Mouse (Mus musculus): ENCODE measurements around the gene Igf2r. TPM values are rescaled to one million over a fixed set of nuclear protein-coding genes. Genes with fewer than 3 reads are reported as not detected.

Igf2r gene
- total and polyA plus RNA-seq, 3 experiments: 20.3 to 75.5 (median 74.3) TPM

DNA sequence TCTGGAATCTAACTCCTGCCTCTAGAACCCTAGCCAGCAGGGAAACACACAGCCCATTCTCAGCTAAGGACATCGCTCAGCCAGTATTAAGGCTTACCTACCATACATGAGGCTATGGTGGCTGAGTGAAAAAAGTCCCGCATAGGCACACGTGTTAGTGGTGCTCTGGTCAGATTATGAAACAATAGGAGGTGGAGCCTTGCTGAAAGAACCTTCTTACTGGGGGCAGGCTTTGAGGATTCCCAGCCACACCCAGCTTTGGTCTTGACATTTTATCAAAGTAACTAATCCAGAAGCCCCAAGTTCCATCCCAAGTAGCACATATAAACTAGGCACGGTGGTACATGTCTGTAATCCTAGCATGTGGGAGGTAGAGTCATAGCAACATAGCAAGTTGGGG lies 16.4 kb downstream of the Igf2r start:
- H3K4me1 ChIP-seq (ENCODE audit: insufficient read depth, low read depth, low read length): peaks cover 94% of the 10 kb centered on the region
- TF ChIP-seq CTCF (IDR thresholded peaks at IDR 0.05; ENCODE audit: low read depth, low read length): no peak
- TF ChIP-seq TAL1 (conservative IDR thresholded peaks at IDR 0.05; ENCODE audit: low read depth, low read length): no peak
- TF ChIP-seq GATA1 (IDR thresholded peaks at IDR 0.05; ENCODE audit: borderline replicate concordance, low read length): no peak
- no peak for TF ChIP-seq GATA2 (IDR thresholded peaks at IDR 0.05; ENCODE audit: borderline replicate concordance, low read depth, low read length)
- no peak for TF ChIP-seq POLR2AphosphoS5 (IDR thresholded peaks at IDR 0.05; ENCODE audit: insufficient replicate concordance, low read depth, low read length)

GRCm38 (mm10) chr17:12751641-12752040 lies 17.8 kb downstream of the Igf2r start:
- no peak for TF ChIP-seq TAL1 (conservative IDR thresholded peaks at IDR 0.05; ENCODE audit: low read depth, low read length)
- TF ChIP-seq CTCF (IDR thresholded peaks at IDR 0.05; ENCODE audit: low read depth, low read length): no peak
- no peak for TF ChIP-seq GATA2 (IDR thresholded peaks at IDR 0.05; ENCODE audit: borderline replicate concordance, low read depth, low read length)
- TF ChIP-seq POLR2AphosphoS5 (IDR thresholded peaks at IDR 0.05; ENCODE audit: insufficient replicate concordance, low read depth, low read length): no peak
- TF ChIP-seq GATA1 (IDR thresholded peaks at IDR 0.05; ENCODE audit: borderline replicate concordance, low read length): no peak
- Histone ChIP-seq H3K4me1 (ENCODE audit: insufficient read depth, low read depth, low read length) (peaks cover 92% of the 10 kb centered on the region), H3K9me3 (replicated peaks) (no peaks in the 10 kb centered on the region), H3K4me3 (ENCODE audit: low read depth, low read length) (no peak overlapping the region), H3K36me3 (replicated peaks) (peaks cover 88% of the 10 kb centered on the region), H3K27me3 (ENCODE audit: insufficient read depth, low read length) (no peaks in the 10 kb centered on the region)
- no peak for DNase-seq (ENCODE audit: low spot score)
- no peak for ATAC-seq (ENCODE audit: extremely low read depth, insufficient number of reproducible peaks, low FRiP score, poor library complexity, severe bottlenecking)

More for the DNA sequence above, 16.4 kb downstream of the Igf2r start:
- Histone ChIP-seq H3K4me3 (ENCODE audit: low read depth, low read length) (no peak overlapping the region), H3K36me3 (replicated peaks) (peaks cover 92% of the 10 kb centered on the region), H3K27me3 (ENCODE audit: insufficient read depth, low read length) (no peaks in the 10 kb centered on the region), H3K9me3 (replicated peaks) (no peaks in the 10 kb centered on the region)
- DNase-seq (ENCODE audit: low spot score): no peak
- no peak for ATAC-seq (ENCODE audit: extremely low read depth, insufficient number of reproducible peaks, low FRiP score, poor library complexity, severe bottlenecking)

GRCm38 (mm10) chr17:12751218-12751617 lies 18.2 kb downstream of the Igf2r start:
- peaks cover 92% of the 10 kb centered on the region for H3K4me1 ChIP-seq (ENCODE audit: insufficient read depth, low read depth, low read length)
- H3K27me3 ChIP-seq (ENCODE audit: insufficient read depth, low read length): no peaks in the 10 kb centered on the region
- peak overlapping the region; percentile 18; the same call in 1 of the 2 replicates for H3K4me3 ChIP-seq (ENCODE audit: low read depth, low read length)
- TF ChIP-seq POLR2AphosphoS5 (IDR thresholded peaks at IDR 0.05; ENCODE audit: insufficient replicate concordance, low read depth, low read length): no peak
- no peak for TF ChIP-seq CTCF (IDR thresholded peaks at IDR 0.05; ENCODE audit: low read depth, low read length)
- TF ChIP-seq TAL1 (conservative IDR thresholded peaks at IDR 0.05; ENCODE audit: low read depth, low read length): no peak
- TF ChIP-seq GATA2 (IDR thresholded peaks at IDR 0.05; ENCODE audit: borderline replicate concordance, low read depth, low read length): no peak
- no peak for TF ChIP-seq GATA1 (IDR thresholded peaks at IDR 0.05; ENCODE audit: borderline replicate concordance, low read length)
- DNase-seq (ENCODE audit: low spot score) (no peak), ATAC-seq (ENCODE audit: extremely low read depth, insufficient number of reproducible peaks, low FRiP score, poor library complexity, severe bottlenecking) (no peak)
- H3K9me3 ChIP-seq (replicated peaks): no peaks in the 10 kb centered on the region
- H3K36me3 ChIP-seq (replicated peaks): peaks cover 88% of the 10 kb centered on the region

- Histone ChIP-seq H3K27me3 (ENCODE audit: insufficient read depth, low read length) (no peaks in the 10 kb centered on the region), H3K9me3 (replicated peaks) (no peaks in the 10 kb centered on the region), H3K36me3 (replicated peaks) (peaks cover 87% of the 10 kb centered on the region), H3K4me3 (ENCODE audit: low read depth, low read length) (no peak overlapping the region; the same call in 1 of the 2 replicates), H3K4me1 (ENCODE audit: insufficient read depth, low read depth, low read length) (peaks cover 93% of the 10 kb centered on the region)
- no peak for DNase-seq (ENCODE audit: low spot score)
- TF ChIP-seq GATA2 (IDR thresholded peaks at IDR 0.05; ENCODE audit: borderline replicate concordance, low read depth, low read length) (no peak), TAL1 (conservative IDR thresholded peaks at IDR 0.05; ENCODE audit: low read depth, low read length) (no peak), POLR2AphosphoS5 (IDR thresholded peaks at IDR 0.05; ENCODE audit: insufficient replicate concordance, low read depth, low read length) (no peak), GATA1 (IDR thresholded peaks at IDR 0.05; ENCODE audit: borderline replicate concordance, low read length) (no peak), CTCF (IDR thresholded peaks at IDR 0.05; ENCODE audit: low read depth, low read length) (no peak)
- no peak for ATAC-seq (ENCODE audit: extremely low read depth, insufficient number of reproducible peaks, low FRiP score, poor library complexity, severe bottlenecking)
Measured at GRCm38 (mm10) chr17:12750591-12751170, 18.8 kb downstream of the Igf2r start.

DNA sequence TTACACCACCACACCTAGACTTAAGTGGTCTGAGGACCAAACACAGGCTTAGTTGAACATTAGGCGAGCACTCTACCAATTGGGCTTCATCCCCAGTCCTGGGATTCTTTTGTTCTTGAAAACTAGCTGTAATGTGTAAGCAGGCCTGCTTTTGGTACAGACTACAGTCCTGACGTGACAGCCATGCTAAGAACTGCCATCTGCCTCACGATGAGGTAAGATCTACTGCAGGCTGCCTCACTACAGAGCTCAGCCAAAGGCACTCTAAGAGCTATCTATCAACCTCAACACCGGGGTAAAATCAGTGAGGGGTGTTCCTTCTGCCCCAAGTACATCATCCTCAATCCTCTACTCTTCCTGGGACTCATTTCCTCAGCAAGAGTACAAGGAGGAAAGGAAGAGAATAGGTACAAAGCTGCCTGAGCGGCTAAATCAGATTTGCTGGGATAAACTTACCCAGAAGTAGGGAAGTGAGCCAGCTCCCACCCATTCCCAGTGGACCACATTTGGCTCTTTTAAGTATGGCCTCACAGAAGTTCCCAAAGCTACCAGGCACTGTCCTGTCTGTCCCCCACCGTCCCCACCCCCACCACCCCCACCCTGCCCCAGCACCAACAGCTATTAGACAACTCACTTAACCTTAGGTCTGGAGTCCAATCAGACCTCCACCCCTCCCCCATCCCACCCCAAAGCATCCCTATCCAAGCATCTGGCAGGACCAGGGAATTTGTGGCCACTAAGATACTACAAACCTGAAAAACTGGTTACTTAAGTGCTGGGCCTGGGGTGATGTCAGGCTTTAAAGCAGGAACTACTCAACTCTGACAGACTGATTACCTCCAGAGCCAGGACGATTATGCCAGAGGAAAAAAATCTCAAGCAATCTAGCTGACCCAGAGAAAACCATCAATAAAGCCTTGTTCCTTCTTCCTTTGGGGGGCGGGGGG lies 19.8 kb downstream of the Igf2r start:
- TF ChIP-seq CTCF (IDR thresholded peaks at IDR 0.05; ENCODE audit: low read depth, low read length): no peak
- TF ChIP-seq GATA2 (IDR thresholded peaks at IDR 0.05; ENCODE audit: borderline replicate concordance, low read depth, low read length): no peak
- no peak for TF ChIP-seq GATA1 (IDR thresholded peaks at IDR 0.05; ENCODE audit: borderline replicate concordance, low read length)
- TF ChIP-seq TAL1 (conservative IDR thresholded peaks at IDR 0.05; ENCODE audit: low read depth, low read length): no peak
- TF ChIP-seq POLR2AphosphoS5 (IDR thresholded peaks at IDR 0.05; ENCODE audit: insufficient replicate concordance, low read depth, low read length): no peak
- no peak for DNase-seq (ENCODE audit: low spot score)
- no peak for ATAC-seq (ENCODE audit: extremely low read depth, insufficient number of reproducible peaks, low FRiP score, poor library complexity, severe bottlenecking)
- Histone ChIP-seq H3K4me1 (ENCODE audit: insufficient read depth, low read depth, low read length) (peaks cover 93% of the 10 kb centered on the region), H3K36me3 (replicated peaks) (peaks cover 87% of the 10 kb centered on the region), H3K27me3 (ENCODE audit: insufficient read depth, low read length) (no peaks in the 10 kb centered on the region), H3K4me3 (ENCODE audit: low read depth, low read length) (no peak overlapping the region), H3K9me3 (replicated peaks) (no peaks in the 10 kb centered on the region)

DNA sequence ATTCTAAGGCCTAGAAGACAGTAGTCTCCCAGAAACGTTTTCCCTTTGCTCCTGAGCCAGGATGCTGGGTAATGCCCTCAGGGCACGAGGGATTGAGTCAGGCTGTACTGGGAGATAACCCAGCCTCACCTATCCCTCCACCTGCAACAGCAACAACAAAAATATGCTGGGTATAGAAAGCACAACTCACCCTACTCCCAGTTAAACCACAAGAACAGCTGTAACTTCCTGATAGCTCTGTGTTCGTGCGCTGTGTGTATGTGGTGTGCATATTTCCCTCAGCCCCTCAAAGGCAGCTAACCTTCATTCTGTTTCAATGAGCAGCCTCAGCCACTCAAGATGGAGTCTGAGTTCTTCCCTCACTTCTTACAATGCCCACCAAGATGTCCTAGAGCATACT lies 23.7 kb downstream of the Igf2r start:
- peaks cover 89% of the 10 kb centered on the region for H3K36me3 ChIP-seq (replicated peaks)
- peaks cover 17% of the 10 kb centered on the region for H3K9me3 ChIP-seq (replicated peaks)
- peaks cover 87% of the 10 kb centered on the region for H3K4me1 ChIP-seq (ENCODE audit: insufficient read depth, low read depth, low read length)
- DNase-seq (ENCODE audit: low spot score) (peak; percentile 73), ATAC-seq (ENCODE audit: extremely low read depth, insufficient number of reproducible peaks, low FRiP score, poor library complexity, severe bottlenecking) (peak; percentile 86)
- TF ChIP-seq GATA2 (IDR thresholded peaks at IDR 0.05; ENCODE audit: borderline replicate concordance, low read depth, low read length) (no peak), TAL1 (conservative IDR thresholded peaks at IDR 0.05; ENCODE audit: low read depth, low read length) (peak; percentile 95)
- peaks cover 2% of the 10 kb centered on the region; the same call in 1 of the 2 replicates for H3K27me3 ChIP-seq (ENCODE audit: insufficient read depth, low read length)
- no peak overlapping the region; the same call in 1 of the 2 replicates for H3K4me3 ChIP-seq (ENCODE audit: low read depth, low read length)

Measured in G1E (cell line).